Mouse (Mus musculus): ENCODE measurements around the gene Plxnb1. TPM values are rescaled to one million over a fixed set of nuclear protein-coding genes. Genes with fewer than 3 reads are reported as not detected.

Gene Plxnb1
- polyA plus RNA-seq, 1 experiment from 2014 or later: 24.9 TPM

- DNase-seq (ENCODE audit: low spot score): no peak
- Histone ChIP-seq H3K4me1 (peaks cover 31% of the 10 kb centered on the region), H3K4me3 (peak overlapping the region; percentile 94), H3K27ac (replicated peaks) (peak overlapping the region; percentile 93), H3K9me3 (replicated peaks) (no peaks in the 10 kb centered on the region), H3K36me3 (peaks cover 33% of the 10 kb centered on the region), H3K27me3 (ENCODE audit: low read depth, poor library complexity, severe bottlenecking) (no peaks in the 10 kb centered on the region)
- WGBS: 6% methylated on average over 11 of the region's 11 CpGs
These were observed 13.5 kb upstream of the Plxnb1 start for GRCm38 (mm10) chr9:109081749-109082123.

- under 1% methylated on average over 37 of the region's 37 CpGs for WGBS
- peak; percentile 91 for DNase-seq (ENCODE audit: low spot score)
- peak within 1 kb of the TSS; percentile 93 for H3K27ac ChIP-seq (replicated peaks)
These were observed 12.9 kb upstream of the Plxnb1 start, which contains the start of the genes Ccdc51 and Tma7 for GRCm38 (mm10) chr9:109082124-109082800. TSS of gene Ccdc51 (plus strand) at chr9:109082493. TSS of gene Tma7 (minus strand) at chr9:109082587.

GRCm38 (mm10) chr9:109084922-109085321 is 10.3 kb upstream of the Plxnb1 start:
- H3K9me3 ChIP-seq (replicated peaks): no peaks in the 10 kb centered on the region
- no peak overlapping the region for H3K27ac ChIP-seq (replicated peaks)
- no peak overlapping the region for H3K4me3 ChIP-seq
- 22% methylated on average over 2 of the region's 2 CpGs for WGBS
- peaks cover 48% of the 10 kb centered on the region for H3K4me1 ChIP-seq
- peaks cover 21% of the 10 kb centered on the region for H3K36me3 ChIP-seq
- no peak for DNase-seq (ENCODE audit: low spot score)
- H3K27me3 ChIP-seq (ENCODE audit: low read depth, poor library complexity, severe bottlenecking): 0 out of 2 replicates have a peak, but pooled peaks cover 5% of the 10 kb centered on the region

More at GRCm38 (mm10) chr9:109082124-109082800, 12.9 kb upstream of the Plxnb1 start, which contains the start of the genes Ccdc51 and Tma7:
- peaks cover 33% of the 10 kb centered on the region for H3K36me3 ChIP-seq
- H3K27me3 ChIP-seq (ENCODE audit: low read depth, poor library complexity, severe bottlenecking): no peaks in the 10 kb centered on the region
- peak within 1 kb of the TSS; percentile 94 for H3K4me3 ChIP-seq
- peaks cover 35% of the 10 kb centered on the region for H3K4me1 ChIP-seq
- no peaks in the 10 kb centered on the region for H3K9me3 ChIP-seq (replicated peaks)

GRCm38 (mm10) chr9:109087987-109088386 is 7.2 kb upstream of the Plxnb1 start:
- peaks cover 19% of the 10 kb centered on the region for H3K27me3 ChIP-seq (ENCODE audit: low read depth, poor library complexity, severe bottlenecking)
- no peaks in the 10 kb centered on the region for H3K9me3 ChIP-seq (replicated peaks)
- H3K4me3 ChIP-seq: no peak overlapping the region
- H3K36me3 ChIP-seq: peaks cover 37% of the 10 kb centered on the region
- DNase-seq (ENCODE audit: low spot score): no peak
- H3K4me1 ChIP-seq: peaks cover 48% of the 10 kb centered on the region
- 12% methylated on average over 5 of the region's 5 CpGs for WGBS
- peak overlapping the region; percentile 55; the same call in 1 of the 2 replicates for H3K27ac ChIP-seq (replicated peaks)

- no peak overlapping the region for H3K27ac ChIP-seq (replicated peaks)
- no peak overlapping the region for H3K4me3 ChIP-seq
- H3K36me3 ChIP-seq: peaks cover 37% of the 10 kb centered on the region
- no peaks in the 10 kb centered on the region for H3K9me3 ChIP-seq (replicated peaks)
- peaks cover 66% of the 10 kb centered on the region for H3K4me1 ChIP-seq
- 66% methylated on average over 15 of the region's 15 CpGs for WGBS
- no peak for DNase-seq (ENCODE audit: low spot score)
- H3K27me3 ChIP-seq (ENCODE audit: low read depth, poor library complexity, severe bottlenecking): peaks cover 19% of the 10 kb centered on the region
These were observed 4.7 kb upstream of the Plxnb1 start for GRCm38 (mm10) chr9:109090446-109090845.

- Histone ChIP-seq H3K4me1 (peaks cover 70% of the 10 kb centered on the region), H3K27me3 (ENCODE audit: low read depth, poor library complexity, severe bottlenecking) (peaks cover 19% of the 10 kb centered on the region), H3K36me3 (peaks cover 37% of the 10 kb centered on the region), H3K9me3 (replicated peaks) (no peaks in the 10 kb centered on the region), H3K27ac (replicated peaks) (no peak overlapping the region), H3K4me3 (no peak overlapping the region)
- no peak for DNase-seq (ENCODE audit: low spot score)
- 93% methylated on average over 8 of the region's 8 CpGs for WGBS
These were observed 3.4 kb upstream of the Plxnb1 start for GRCm38 (mm10) chr9:109091802-109092201.

GRCm38 (mm10) chr9:109092799-109093198 is 2.4 kb upstream of the Plxnb1 start:
- DNase-seq (ENCODE audit: low spot score): no peak
- H3K27ac ChIP-seq (replicated peaks): peak overlapping the region; percentile 4; the same call in 1 of the 2 replicates
- H3K9me3 ChIP-seq (replicated peaks): no peaks in the 10 kb centered on the region
- 20% methylated on average over 6 of the region's 6 CpGs for WGBS
- no peak overlapping the region for H3K4me3 ChIP-seq
- H3K4me1 ChIP-seq: peaks cover 71% of the 10 kb centered on the region
- peaks cover 19% of the 10 kb centered on the region for H3K27me3 ChIP-seq (ENCODE audit: low read depth, poor library complexity, severe bottlenecking)
- H3K36me3 ChIP-seq: peaks cover 37% of the 10 kb centered on the region

GRCm38 (mm10) chr9:109093786-109094552 is 1.2 kb upstream of the Plxnb1 start:
- peak; percentile 28 for DNase-seq (ENCODE audit: low spot score)
- Histone ChIP-seq H3K9me3 (replicated peaks) (no peaks in the 10 kb centered on the region), H3K36me3 (peaks cover 43% of the 10 kb centered on the region), H3K27me3 (ENCODE audit: low read depth, poor library complexity, severe bottlenecking) (peaks cover 19% of the 10 kb centered on the region), H3K27ac (replicated peaks) (peak overlapping the region; percentile 100), H3K4me3 (peak overlapping the region; percentile 85), H3K4me1 (peaks cover 75% of the 10 kb centered on the region)
- WGBS: 17% methylated on average over 11 of the region's 11 CpGs

- Histone ChIP-seq H3K4me1 (peaks cover 80% of the 10 kb centered on the region), H3K27me3 (ENCODE audit: low read depth, poor library complexity, severe bottlenecking) (peaks cover 14% of the 10 kb centered on the region), H3K36me3 (peaks cover 44% of the 10 kb centered on the region), H3K4me3 (peak overlapping the region; percentile 85), H3K9me3 (replicated peaks) (no peaks in the 10 kb centered on the region), H3K27ac (replicated peaks) (peak overlapping the region; percentile 100)
- peak; percentile 57 for DNase-seq (ENCODE audit: low spot score)
- WGBS: under 1% methylated on average over 21 of the region's 21 CpGs
These were observed 544 bp upstream of the Plxnb1 start for GRCm38 (mm10) chr9:109094553-109095136.

GRCm38 (mm10) chr9:109096251-109096661 is 1.1 kb downstream of the Plxnb1 start:
- peaks cover 8% of the 10 kb centered on the region for H3K27me3 ChIP-seq (ENCODE audit: low read depth, poor library complexity, severe bottlenecking)
- peak overlapping the region; percentile 100 for H3K27ac ChIP-seq (replicated peaks)
- no peak for DNase-seq (ENCODE audit: low spot score)
- 19% methylated on average over 9 of the region's 9 CpGs for WGBS
- peaks cover 45% of the 10 kb centered on the region for H3K36me3 ChIP-seq
- peak overlapping the region; percentile 85 for H3K4me3 ChIP-seq
- H3K9me3 ChIP-seq (replicated peaks): no peaks in the 10 kb centered on the region
- peaks cover 81% of the 10 kb centered on the region for H3K4me1 ChIP-seq

GRCm38 (mm10) chr9:109096856-109097255 is 1.7 kb downstream of the Plxnb1 start:
- Histone ChIP-seq H3K9me3 (replicated peaks) (no peaks in the 10 kb centered on the region), H3K27ac (replicated peaks) (peak overlapping the region; percentile 100), H3K27me3 (ENCODE audit: low read depth, poor library complexity, severe bottlenecking) (peaks cover 2% of the 10 kb centered on the region), H3K4me1 (peaks cover 80% of the 10 kb centered on the region), H3K36me3 (peaks cover 45% of the 10 kb centered on the region), H3K4me3 (peak overlapping the region; percentile 85)
- WGBS: 31% methylated on average over 6 of the region's 6 CpGs
- DNase-seq (ENCODE audit: low spot score): peak; percentile 32

- Histone ChIP-seq H3K4me1 (peaks cover 78% of the 10 kb centered on the region), H3K27me3 (ENCODE audit: low read depth, poor library complexity, severe bottlenecking) (no peaks in the 10 kb centered on the region), H3K36me3 (peaks cover 45% of the 10 kb centered on the region), H3K4me3 (peak overlapping the region; percentile 85), H3K27ac (replicated peaks) (peak overlapping the region; percentile 100), H3K9me3 (replicated peaks) (no peaks in the 10 kb centered on the region)
- DNase-seq (ENCODE audit: low spot score): peak; percentile 32
- 28% methylated on average over 6 of the region's 6 CpGs for WGBS
These were observed 2.1 kb downstream of the Plxnb1 start for GRCm38 (mm10) chr9:109097291-109097690.
